Mouse (Mus musculus): ENCODE results near the gene Crtap. TPM values are rescaled to one million over a fixed set of nuclear protein-coding genes. Genes with fewer than 3 reads are reported as not detected.
A peak's percentile ranks its signal among the peaks of the same experiment; 100 is the strongest.
"Not testable (repeated sequence)": the region's sequence is repeated elsewhere in the genome, so short reads cannot be mapped to it uniquely, and the experiment has no call there.

The Crtap gene
- polyA plus RNA-seq, 1 experiment from 2014 or later, result 147 TPM

DNA sequence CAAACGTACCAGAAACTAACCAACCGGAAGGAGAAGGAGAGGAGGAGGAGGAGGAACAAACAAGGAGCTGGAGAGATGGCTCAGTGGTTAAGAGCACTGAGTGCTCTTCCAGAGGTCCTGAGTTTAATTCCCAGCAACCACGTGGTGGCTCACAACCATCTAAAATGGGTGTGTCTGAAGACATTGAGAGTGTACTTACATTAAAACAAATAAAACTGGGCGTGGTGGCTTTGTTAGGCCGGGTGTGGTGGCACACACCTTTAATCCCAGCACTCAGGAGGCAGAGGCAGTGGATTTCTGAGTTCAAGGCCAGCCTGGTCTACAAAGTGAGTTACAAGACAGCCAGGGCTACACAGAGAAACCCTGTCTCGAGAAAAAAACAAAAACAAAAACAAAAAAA lies 3.7 kb upstream of the Crtap start:
- ATAC-seq (ENCODE audit: insufficient read depth, low FRiP score, low read depth); H3K4me1 ChIP-seq; H3K27ac ChIP-seq; H3K4me2 ChIP-seq; H3K9ac ChIP-seq; H3K9me3 ChIP-seq; H3K4me3 ChIP-seq (replicated peaks); H3K36me3 ChIP-seq; H3K27me3 ChIP-seq (replicated peaks): not testable (repeated sequence)
- 70% methylated on average over 6 of the region's 6 CpGs for WGBS

DNA sequence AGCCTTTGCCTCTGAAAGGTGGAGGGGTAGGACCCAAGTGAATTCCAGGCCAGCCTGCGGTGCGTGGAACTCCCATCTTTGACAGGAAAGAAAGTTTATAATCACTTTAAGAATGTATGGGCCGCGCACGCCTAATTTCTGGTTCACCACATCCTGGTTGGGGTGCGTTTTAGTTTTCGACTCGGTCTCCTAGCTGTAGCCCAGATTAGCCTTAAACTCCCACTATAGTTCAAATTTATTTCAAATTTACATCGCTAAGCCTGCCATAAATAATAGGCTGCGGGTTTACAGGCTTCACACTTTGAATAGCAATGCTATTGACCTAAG lies 237 bp upstream of the Crtap start:
- H3K4me1 ChIP-seq, result peaks cover 18% of the 10 kb centered on the region
- no peak for ATAC-seq (ENCODE audit: insufficient read depth, low FRiP score, low read depth)
- peak overlapping the region; percentile 73 for H3K9ac ChIP-seq
- peak overlapping the region; percentile 90; the same call in 1 of the 2 replicates for H3K27ac ChIP-seq
- H3K27me3 ChIP-seq (replicated peaks), result no peaks in the 10 kb centered on the region
- H3K4me2 ChIP-seq, result peak overlapping the region; percentile 74
- 5% methylated on average over 10 of the region's 10 CpGs for WGBS
- no peaks in the 10 kb centered on the region for H3K9me3 ChIP-seq
- H3K36me3 ChIP-seq, result no peaks in the 10 kb centered on the region
- peak overlapping the region; percentile 76 for H3K4me3 ChIP-seq (replicated peaks)

DNA sequence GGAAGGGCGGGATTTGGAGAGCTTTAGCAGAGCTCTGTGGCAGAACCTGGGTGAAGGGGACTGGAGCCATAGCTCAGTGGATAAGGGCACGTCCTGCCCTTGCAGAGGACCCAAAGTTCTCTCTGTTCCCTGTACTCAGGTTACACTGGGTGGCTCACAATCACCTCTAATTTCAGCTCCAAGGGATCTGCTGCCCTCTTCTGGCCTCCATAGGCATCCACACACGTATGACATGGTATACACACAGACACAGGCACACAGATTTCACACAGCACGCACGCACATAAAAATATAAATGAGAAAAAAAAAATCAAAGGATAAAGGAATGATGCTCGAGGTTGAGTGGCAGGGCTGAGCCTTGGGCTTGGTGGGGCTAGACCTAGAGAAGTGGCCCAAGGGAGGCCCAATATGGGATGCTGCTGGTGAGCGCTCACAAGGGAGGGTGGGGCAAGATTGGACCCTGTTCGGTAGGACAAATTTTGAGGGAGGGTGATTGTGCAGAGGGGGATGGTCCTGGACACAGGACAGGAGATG lies 1.0 kb downstream of the Crtap start:
- peak overlapping the region; percentile 76 for H3K4me3 ChIP-seq (replicated peaks)
- 0 out of 2 replicates have a peak overlapping the region, but pooled peaks have one; percentile 8 for H3K27ac ChIP-seq
- peak overlapping the region; percentile 74 for H3K4me2 ChIP-seq
- H3K9me3 ChIP-seq, result no peaks in the 10 kb centered on the region
- ATAC-seq (ENCODE audit: insufficient read depth, low FRiP score, low read depth), result no peak
- 0 out of 2 replicates have a peak, but pooled peaks cover 12% of the 10 kb centered on the region for H3K36me3 ChIP-seq
- no peaks in the 10 kb centered on the region for H3K27me3 ChIP-seq (replicated peaks)
- 77% methylated on average over 8 of the region's 8 CpGs for WGBS
- H3K4me1 ChIP-seq, result peaks cover 18% of the 10 kb centered on the region
- H3K9ac ChIP-seq, result no peak overlapping the region

DNA sequence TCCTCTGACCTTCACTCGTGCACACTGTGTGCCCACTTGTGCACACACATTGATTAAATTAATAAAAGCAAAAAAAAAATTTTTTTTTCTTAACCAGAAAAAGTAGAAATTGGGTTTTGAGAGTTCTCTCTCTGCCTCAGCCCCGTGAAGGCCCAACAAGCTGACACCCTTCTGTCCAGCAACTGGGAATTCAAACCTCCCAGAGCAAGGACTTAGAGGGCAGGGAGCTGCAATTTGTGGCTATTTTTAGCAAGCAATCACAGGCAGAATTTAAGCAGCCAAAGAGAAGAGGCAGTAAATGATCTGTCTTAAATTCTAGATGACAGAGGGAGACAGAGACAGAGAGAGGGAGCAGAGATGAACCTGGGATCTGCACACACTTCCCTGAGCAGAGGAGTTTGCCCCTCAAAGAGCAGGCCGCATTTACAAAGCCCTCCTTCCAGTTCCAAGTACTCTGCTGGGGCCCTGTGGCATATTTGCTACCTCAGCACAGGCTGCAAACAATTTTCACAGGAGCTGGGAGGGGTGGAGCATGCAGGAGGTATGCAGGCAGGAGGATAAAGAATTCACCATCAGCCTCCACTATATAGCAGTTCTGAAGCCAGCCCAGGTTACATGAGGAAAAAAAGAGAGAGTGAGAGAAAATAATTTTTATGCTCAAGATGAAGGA lies 1.6 kb downstream of the Crtap start:
- Histone ChIP-seq H3K27me3 (replicated peaks) (no peaks in the 10 kb centered on the region), H3K9ac (no peak overlapping the region), H3K4me3 (replicated peaks) (no peak overlapping the region), H3K4me1 (peaks cover 18% of the 10 kb centered on the region), H3K4me2 (peak overlapping the region; percentile 74), H3K27ac (0 out of 2 replicates have a peak overlapping the region, but pooled peaks have one; percentile 8), H3K36me3 (0 out of 2 replicates have a peak, but pooled peaks cover 17% of the 10 kb centered on the region), H3K9me3 (no peaks in the 10 kb centered on the region)
- ATAC-seq (ENCODE audit: insufficient read depth, low FRiP score, low read depth), result no peak
- 60% methylated on average over 3 of the region's 3 CpGs for WGBS

DNA sequence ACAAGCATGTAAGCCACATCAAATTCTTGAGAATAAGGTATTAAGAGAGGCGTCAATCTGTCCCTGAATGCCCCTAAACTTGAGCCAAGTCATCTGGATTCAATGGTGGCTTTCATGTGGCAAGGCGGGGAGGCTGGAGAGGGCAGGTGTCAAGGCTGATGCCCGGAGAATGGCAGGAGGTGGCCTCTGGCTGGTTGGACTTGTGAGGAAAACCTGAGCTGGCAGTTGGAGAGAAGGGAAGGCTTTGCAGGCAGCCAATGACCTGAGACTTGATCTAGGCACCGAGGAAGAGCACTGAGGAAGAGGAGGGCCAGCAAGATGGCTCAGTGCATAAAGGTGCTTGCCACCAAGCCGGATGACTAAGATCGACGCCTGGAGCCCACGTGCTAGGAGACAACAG lies 2.2 kb downstream of the Crtap start:
- WGBS, result 88% methylated on average over 8 of the region's 8 CpGs
- H3K27me3 ChIP-seq (replicated peaks), result no peaks in the 10 kb centered on the region
- H3K4me2 ChIP-seq, result no peak overlapping the region; the same call in 1 of the 2 replicates
- peaks cover 18% of the 10 kb centered on the region for H3K4me1 ChIP-seq
- ATAC-seq (ENCODE audit: insufficient read depth, low FRiP score, low read depth), result no peak
- no peaks in the 10 kb centered on the region for H3K9me3 ChIP-seq
- H3K36me3 ChIP-seq, result 0 out of 2 replicates have a peak, but pooled peaks cover 19% of the 10 kb centered on the region
- no peak overlapping the region for H3K9ac ChIP-seq
- no peak overlapping the region for H3K27ac ChIP-seq
- H3K4me3 ChIP-seq (replicated peaks), result no peak overlapping the region

DNA sequence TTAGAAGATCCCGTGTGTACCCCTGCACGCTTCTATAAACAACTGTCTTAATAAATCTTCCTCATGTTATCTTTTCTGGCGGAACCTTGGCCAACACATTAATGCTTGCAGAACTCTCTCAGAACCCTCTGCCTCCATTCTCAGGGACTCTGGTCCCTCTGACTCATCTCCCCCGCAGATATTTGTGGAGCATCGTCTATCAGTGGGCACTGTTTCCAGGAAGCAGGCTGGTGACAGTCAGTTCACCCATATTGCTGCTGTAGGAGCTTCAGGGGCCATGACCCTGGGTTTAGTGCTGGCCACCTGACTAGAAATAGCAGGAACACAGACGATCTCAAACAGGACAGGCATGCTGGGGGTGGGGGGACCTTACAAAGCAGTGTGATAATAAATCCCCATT lies 3.4 kb downstream of the Crtap start:
- Histone ChIP-seq H3K4me1 (peaks cover 18% of the 10 kb centered on the region), H3K36me3 (peaks cover 26% of the 10 kb centered on the region; the same call in 1 of the 2 replicates), H3K4me3 (replicated peaks) (no peak overlapping the region), H3K27ac (no peak overlapping the region), H3K9me3 (no peaks in the 10 kb centered on the region), H3K4me2 (no peak overlapping the region), H3K9ac (no peak overlapping the region), H3K27me3 (replicated peaks) (no peaks in the 10 kb centered on the region)
- ATAC-seq (ENCODE audit: insufficient read depth, low FRiP score, low read depth), result no peak
- WGBS, result 38% methylated on average over 6 of the region's 6 CpGs

DNA sequence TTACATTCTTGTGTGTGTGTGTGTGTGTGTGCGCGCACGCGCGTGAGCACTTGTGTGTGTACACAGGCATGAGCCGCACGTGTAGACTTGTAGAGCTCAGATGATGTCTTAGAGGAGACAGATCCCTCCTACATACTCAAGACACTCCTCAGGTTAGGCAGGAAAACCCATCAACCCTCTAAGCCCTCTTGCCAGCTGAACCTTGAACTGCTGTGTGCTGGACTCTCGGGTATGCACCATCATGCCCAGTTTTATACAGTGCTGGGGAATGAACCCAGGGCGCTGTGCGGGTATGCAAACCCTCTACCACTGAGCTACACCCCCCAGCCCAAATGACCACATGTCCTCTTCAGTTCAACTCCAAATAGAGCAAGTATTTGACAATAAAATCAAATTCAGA lies 5.3 kb downstream of the Crtap start:
- Histone ChIP-seq H3K36me3 (peaks cover 30% of the 10 kb centered on the region; the same call in 1 of the 2 replicates), H3K9ac (no peak overlapping the region), H3K4me3 (replicated peaks) (no peak overlapping the region), H3K4me1 (peaks cover 18% of the 10 kb centered on the region; the same call in 1 of the 2 replicates), H3K27ac (no peak overlapping the region), H3K27me3 (replicated peaks) (no peaks in the 10 kb centered on the region), H3K4me2 (no peak overlapping the region), H3K9me3 (no peaks in the 10 kb centered on the region)
- 95% methylated on average over 10 of the region's 10 CpGs for WGBS
- ATAC-seq (ENCODE audit: insufficient read depth, low FRiP score, low read depth), result no peak

DNA sequence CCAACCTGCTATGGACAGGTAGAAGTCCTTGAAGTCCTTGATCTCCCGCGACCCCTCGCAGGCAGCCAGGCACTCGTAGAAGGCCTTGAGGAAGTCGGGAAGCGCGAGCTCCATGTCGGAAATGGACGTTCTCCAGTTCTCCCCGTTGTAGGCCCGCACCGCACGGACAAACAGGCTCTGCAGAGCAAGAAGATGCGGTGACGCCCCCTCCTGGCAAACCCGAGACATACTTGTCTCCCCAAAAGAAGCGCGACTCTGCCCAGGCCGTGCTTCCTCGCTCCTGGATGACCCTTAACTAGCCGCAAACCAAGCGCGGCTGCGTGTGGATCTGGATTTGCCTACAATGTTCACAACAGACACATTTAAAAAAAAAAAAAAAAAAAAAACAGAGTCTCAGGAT lies 5.8 kb downstream of the Crtap start:
- no peak overlapping the region for H3K9ac ChIP-seq
- no peaks in the 10 kb centered on the region for H3K27me3 ChIP-seq (replicated peaks)
- H3K27ac ChIP-seq, result no peak overlapping the region
- ATAC-seq (ENCODE audit: insufficient read depth, low FRiP score, low read depth), result no peak
- no peaks in the 10 kb centered on the region for H3K9me3 ChIP-seq
- H3K4me1 ChIP-seq, result peaks cover 18% of the 10 kb centered on the region; the same call in 1 of the 2 replicates
- WGBS, result 92% methylated on average over 24 of the region's 24 CpGs
- H3K36me3 ChIP-seq, result peaks cover 35% of the 10 kb centered on the region; the same call in 1 of the 2 replicates
- no peak overlapping the region for H3K4me2 ChIP-seq
- no peak overlapping the region for H3K4me3 ChIP-seq (replicated peaks)

DNA sequence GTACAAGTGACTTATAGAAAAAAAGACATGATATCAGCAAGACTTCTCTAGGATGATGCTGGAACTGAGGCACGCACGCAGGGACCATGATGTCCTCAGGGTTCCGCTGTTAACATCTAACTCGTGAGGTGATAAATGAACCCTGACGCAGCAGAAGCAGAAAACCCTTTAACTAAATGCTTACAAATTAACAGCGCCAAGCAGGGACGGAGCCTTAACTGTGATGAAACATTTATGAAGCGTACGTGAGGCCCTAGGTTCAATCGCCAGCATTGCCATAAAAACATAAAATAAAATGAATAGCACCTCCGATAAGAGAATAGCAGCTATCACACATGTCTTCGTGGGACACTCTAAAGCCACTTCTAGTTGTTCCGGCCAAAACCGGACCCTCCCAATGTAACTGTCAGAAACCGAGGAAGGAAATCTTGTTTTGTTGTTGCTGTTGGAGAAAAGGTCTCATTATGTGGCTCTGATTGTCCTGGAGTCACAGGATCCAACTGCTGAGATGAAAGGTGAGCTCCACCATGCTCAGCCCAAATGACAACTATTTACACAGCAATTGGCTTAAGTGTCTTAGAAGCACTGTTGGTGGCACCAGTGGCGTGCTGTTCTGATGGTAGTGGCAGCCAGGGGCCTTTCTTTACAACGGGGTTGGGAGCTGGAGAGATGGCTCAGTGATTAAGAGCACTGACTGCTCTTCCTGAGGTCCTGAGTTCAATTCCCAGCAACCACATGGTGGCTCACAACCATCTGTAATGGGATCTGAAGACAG lies 7.4 kb downstream of the Crtap start:
- no peak overlapping the region for H3K4me3 ChIP-seq (replicated peaks)
- H3K4me2 ChIP-seq, result no peak overlapping the region
- WGBS, result 84% methylated on average over 17 of the region's 17 CpGs
- no peak for ATAC-seq (ENCODE audit: insufficient read depth, low FRiP score, low read depth)
- H3K4me1 ChIP-seq, result 0 out of 2 replicates have a peak, but pooled peaks cover 4% of the 10 kb centered on the region
- H3K27me3 ChIP-seq (replicated peaks), result no peaks in the 10 kb centered on the region
- H3K27ac ChIP-seq, result no peak overlapping the region
- H3K9me3 ChIP-seq, result no peaks in the 10 kb centered on the region
- no peak overlapping the region for H3K9ac ChIP-seq
- peaks cover 37% of the 10 kb centered on the region; the same call in 1 of the 2 replicates for H3K36me3 ChIP-seq

DNA sequence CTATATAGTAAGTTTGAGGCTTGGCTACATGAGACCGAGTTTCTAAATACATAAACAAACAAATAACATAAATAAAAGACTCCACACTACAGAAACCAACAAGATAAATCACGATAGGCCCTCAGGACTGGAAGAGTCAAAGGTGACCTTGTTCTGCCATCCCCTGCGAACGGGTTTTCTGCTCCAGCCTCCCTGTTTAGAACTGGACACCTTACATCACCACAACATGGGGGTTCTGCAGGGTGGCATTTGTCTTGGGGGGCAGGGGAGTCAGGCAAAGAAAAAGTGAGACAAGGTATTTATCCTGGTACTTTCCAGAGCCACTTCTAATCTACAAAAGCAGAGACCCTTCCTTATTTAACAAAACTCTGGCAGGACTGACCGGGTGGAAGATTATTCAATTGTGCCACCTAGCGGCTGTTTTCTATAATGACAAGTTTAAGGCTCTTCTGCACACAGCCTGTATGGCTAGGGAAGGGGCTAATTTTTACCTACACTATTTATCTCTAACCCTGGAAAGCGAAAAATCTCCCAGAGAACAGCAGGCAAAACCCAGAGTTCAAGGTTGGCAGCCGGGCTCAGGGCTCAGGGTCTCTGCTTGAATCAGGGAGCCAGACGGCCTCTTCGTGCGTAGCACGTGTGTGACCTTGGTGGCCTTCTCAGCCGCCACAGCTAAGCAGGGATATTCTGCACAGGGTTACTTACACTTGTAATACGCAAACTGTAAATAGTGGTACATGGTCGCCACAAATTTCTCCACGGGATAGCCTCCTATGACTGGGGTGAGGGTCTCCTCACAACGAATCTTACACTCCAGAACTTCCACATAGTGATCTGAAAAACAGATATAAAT lies 9.4 kb downstream of the Crtap start:
- no peaks in the 10 kb centered on the region for H3K4me1 ChIP-seq
- 62% methylated on average over 17 of the region's 17 CpGs for whole genome bisulfite sequencing
- no peak overlapping the region for H3K4me2 ChIP-seq
- H3K9me3 ChIP-seq, result no peaks in the 10 kb centered on the region
- peaks cover 45% of the 10 kb centered on the region for H3K36me3 ChIP-seq
- ATAC-seq (ENCODE audit: insufficient read depth, low FRiP score, low read depth), result no peak
- H3K4me3 ChIP-seq (replicated peaks), result no peak overlapping the region
- no peaks in the 10 kb centered on the region for H3K27me3 ChIP-seq (replicated peaks)
- no peak overlapping the region for H3K9ac ChIP-seq
- H3K27ac ChIP-seq, result no peak overlapping the region

DNA sequence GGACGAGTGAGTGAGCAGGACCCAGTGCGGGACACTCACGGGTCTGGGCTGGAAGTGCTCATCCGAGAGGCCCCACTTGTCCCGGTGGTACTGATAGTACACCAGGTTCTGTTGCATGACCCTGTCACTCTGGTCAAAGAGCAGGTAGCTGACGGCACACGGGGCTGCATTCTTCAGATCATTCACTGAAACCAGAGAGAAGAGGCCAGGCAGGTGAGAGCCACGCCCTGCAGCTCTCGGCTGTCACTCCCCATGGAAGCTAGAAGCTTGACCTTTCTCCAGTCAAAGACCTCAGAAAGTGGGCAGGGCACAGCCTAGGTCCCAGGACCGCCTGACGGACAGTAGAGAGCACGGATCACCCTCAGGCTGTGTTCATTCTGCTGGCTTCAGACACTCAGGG lies 10.6 kb downstream of the Crtap start:
- 70% methylated on average over 12 of the region's 12 CpGs for WGBS
- Histone ChIP-seq H3K27ac (no peak overlapping the region), H3K4me1 (no peaks in the 10 kb centered on the region), H3K4me3 (replicated peaks) (no peak overlapping the region), H3K9me3 (no peaks in the 10 kb centered on the region), H3K36me3 (peaks cover 43% of the 10 kb centered on the region), H3K9ac (no peak overlapping the region), H3K4me2 (no peak overlapping the region), H3K27me3 (replicated peaks) (no peaks in the 10 kb centered on the region)
- peak; percentile 31; the same call in 1 of the 2 replicates for ATAC-seq (ENCODE audit: insufficient read depth, low FRiP score, low read depth)
